Mouse (Mus musculus) neutrophil, adult 5-6 weeks (primary cell): ENCODE measurements around the gene 4933411K16Rik. TPM values are rescaled to one million over a fixed set of nuclear protein-coding genes. Genes with fewer than 3 reads are reported as not detected.

Experiments
- ATAC-seq: fragments of 151-379, 151-347 bp; 2 replicates; pipeline ENCODE4 v1.8.0; 2017; ENCODE audit warnings: mild to moderate bottlenecking, moderate TSS enrichment; ENCODE audit not compliant: insufficient number of reproducible peaks, poor library complexity, low FRiP score, severe bottlenecking; ENCODE audit errors: extremely low read depth
- total RNA-seq: library from RNA; stranded (forward); fragments of 200-1000 nt; gene quantifications from 2 replicates; pipeline ENCODE4 v1.2.3, GENCODE M21; 2017

Gene 4933411K16Rik
- not detected in 2 replicates for total RNA-seq

- ATAC-seq = no peak
These were observed at the start of gene 4933411K16Rik for GRCm38 (mm10) chr19:42051948-42052347. Gene 4933411K16Rik, plus strand, starts transcription at chr19:42052248.

DNA sequence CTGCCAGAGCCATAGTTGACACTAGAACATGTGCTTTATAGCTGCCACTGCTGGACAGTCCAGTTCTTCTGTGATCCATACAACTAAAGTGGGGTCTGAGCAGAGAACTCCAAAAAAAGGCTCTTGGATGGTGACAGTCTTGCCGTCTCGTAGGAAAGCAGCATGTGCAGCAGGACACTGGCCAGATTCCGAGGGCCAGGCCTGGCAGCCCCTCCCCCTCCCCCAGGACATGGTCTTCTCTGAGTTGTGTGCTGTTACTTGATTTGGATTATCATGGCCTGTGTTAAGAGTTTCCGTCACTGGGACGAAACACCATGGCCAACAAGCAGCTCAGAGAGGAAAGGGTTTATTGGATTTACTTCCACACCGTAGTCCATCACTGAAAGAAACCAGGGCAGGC lies 47.8 kb upstream of the 4933411K16Rik start:
- ATAC-seq = no peak

- ATAC-seq = peak; percentile 32
These were observed 46.4 kb upstream of the 4933411K16Rik start for GRCm38 (mm10) chr19:42005616-42006015.

DNA sequence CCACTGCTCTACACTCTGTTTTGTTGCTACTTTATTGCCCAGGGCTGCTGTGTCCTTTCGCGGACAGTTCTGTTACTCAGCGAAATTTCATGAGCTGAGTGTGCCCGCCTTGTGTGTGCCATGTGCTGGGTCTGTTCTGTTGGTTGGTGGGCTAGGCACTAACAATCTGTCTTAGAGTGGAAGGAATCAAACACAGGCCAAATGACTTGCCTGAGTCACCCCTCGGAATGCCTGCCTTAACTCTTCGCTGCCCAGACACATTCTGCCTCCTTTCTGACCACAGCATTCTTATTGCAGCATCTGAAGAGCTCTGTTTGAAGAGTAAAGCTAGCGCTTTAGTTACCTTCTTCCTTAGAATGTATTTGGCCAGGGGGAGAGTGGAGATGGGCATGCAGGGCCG lies 45.5 kb upstream of the 4933411K16Rik start:
- ATAC-seq = no peak

GRCm38 (mm10) chr19:42008586-42008985 lies 43.5 kb upstream of the 4933411K16Rik start:
- no peak for ATAC-seq

- no peak for ATAC-seq
These were observed 43.0 kb upstream of the 4933411K16Rik start for GRCm38 (mm10) chr19:42009067-42009466.

DNA sequence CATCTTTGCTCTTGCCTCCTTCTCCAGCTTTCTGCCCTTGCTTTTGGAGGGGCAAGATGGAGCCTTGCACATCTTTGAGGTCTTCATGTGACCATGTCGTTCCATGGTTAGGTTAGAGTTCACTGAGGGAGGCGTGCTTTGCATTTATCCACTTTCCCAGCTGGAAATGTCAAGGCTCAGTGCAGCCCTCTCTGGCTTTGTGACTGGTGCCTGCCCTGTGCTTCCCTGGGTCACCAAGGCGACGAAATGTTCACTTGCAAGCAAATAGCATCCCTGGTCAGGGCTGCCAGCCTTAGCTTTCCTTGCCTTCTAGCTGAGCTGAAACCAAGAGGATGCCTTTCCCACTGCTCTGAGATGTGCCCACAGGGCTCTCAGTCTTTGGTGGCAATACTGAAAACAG lies 41.6 kb upstream of the 4933411K16Rik start:
- ATAC-seq = no peak

GRCm38 (mm10) chr19:42011123-42011522 lies 40.9 kb upstream of the 4933411K16Rik start:
- ATAC-seq = no peak

DNA sequence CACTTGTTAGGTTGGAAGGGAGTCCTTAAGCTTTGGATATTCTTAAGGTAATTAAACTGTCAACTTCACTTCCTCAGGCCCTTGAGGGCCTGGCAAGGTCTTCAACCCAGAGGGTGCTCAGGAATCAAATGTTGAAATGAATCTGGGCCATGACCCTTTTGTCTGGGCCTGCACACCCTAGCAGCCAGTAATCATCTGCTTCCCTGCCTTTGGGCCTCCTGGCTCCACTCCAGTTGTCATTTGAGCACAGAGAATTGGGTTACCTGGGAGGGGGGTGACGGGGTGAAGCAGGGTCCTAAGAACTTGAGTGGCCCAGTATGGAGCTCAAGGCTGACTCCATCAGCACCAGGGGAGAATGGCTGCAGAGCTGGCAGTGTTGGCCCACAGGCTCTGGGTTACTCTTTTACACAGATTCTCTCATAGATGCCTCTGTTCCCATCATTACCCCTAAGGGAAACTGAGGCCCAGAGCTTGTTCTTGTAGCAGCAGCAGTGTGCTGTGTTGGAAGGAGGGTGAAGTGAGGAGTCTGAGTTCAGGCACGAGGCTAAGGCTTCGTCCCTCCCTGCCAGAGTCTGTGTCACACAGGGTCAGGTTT lies 37.7 kb upstream of the 4933411K16Rik start:
- no peak for ATAC-seq

DNA sequence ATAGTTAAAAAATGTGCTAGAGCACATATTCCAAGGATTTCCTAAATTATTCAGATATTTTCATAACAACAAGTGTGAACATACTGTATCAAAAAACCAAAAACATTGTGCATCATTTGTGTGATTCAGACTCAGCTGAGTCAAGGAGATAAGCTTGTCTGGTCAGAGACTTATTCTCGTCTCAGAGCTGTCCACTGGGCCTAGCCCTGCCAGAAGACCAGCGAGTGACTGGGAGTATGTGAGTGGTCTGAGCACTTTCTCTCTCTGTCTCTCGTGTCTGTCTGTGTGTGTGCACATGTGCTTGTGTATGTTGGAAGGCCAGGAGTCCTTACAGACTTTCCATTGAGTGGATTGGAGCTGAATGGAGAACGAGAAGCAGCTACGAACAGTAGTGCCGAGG lies 37.0 kb upstream of the 4933411K16Rik start:
- no peak for ATAC-seq

GRCm38 (mm10) chr19:42016251-42016650 lies 35.8 kb upstream of the 4933411K16Rik start:
- no peak for ATAC-seq

GRCm38 (mm10) chr19:42016840-42017239 lies 35.2 kb upstream of the 4933411K16Rik start:
- ATAC-seq = no peak

GRCm38 (mm10) chr19:42017399-42018247 lies 34.4 kb upstream of the 4933411K16Rik start:
- ATAC-seq = peak; percentile 53; the same call in 1 of the 2 replicates

DNA sequence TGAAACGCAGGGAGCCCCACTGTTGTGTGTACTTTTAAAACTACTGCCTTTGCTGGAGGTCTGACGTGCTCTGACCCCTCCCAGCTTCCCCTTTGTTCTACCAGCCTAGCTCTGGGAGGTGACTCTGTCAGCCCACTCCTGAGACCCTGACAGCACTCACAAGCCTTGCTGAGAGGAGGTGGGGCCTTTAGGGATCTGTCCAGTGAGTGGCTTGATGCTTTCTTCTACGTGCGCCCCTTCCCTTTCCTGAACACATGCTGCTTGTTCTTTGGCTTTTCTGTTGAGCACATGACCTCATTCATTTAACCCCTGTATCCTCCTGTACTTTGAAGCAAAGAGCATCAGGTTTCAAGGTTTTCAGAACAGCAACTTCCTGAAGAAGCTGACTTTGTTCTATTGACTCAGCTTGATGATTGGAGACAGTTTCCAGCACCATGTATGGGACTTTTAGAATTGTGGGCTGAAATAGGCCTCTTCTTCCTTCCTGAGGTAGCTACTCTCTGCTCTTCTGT lies 33.0 kb upstream of the 4933411K16Rik start:
- no peak for ATAC-seq

DNA sequence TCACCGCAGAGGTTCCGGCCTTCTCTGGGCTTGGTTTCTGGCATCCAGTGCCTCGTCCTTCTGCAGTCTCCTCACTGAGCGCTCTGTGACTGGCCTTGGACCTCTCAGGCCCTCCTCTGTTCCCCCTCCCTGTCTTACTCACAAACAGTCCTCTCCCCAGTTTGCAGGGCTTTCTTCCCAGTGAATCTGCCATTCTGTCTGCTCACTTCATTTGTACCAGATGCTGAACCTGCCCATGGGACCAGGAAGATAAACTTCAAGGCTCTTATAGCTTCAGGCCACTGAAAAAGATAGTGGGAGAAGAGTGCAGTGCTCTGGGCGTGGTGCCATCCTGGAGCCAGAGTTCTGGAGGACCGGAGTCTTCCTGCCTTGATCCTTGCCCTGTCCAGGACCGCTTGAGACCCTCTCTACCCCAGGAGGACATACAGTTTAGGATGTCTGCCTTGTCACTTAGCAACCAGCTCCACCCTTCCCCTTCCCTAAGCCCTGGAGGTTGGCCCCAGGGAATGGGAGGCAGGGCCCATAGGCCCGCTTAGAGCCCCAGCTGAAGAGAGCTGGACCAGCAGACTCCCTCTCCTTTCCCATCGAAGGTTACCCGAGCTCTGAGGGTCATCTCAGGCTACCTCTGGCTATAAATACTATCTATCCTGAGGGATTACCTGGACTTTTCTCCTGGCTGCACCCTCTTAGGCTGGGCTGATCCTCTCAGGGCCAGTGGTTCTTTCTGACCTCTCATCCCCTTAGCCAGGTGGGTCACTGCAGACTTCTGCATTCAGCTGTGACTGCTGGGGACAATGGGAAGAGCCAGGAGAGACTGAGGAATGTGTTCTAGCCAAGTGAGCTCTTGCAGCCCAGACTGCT lies 30.1 kb upstream of the 4933411K16Rik start:
- ATAC-seq = no peak

GRCm38 (mm10) chr19:42022542-42022848 lies 29.6 kb upstream of the 4933411K16Rik start:
- ATAC-seq = no peak

DNA sequence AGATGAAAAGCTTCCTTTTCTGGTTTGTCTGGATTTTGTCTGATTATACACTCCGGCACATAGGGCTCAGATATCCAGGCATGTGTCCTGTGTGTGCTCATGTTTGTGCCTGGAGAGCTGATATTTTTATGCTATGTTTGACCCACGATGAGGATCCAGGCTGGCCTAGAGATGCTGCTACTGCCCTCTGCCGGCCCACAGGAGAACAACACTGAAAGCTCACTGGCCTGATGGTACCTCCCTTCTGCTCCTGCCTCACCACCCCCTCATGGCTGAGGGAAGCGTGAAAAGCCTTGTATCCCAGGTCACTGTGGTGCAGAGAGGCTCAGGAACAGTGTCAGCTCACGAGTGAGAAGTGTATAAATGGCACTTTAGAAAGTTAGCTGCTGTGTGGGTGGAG lies 25.9 kb upstream of the 4933411K16Rik start:
- peak; percentile 87 for ATAC-seq

DNA sequence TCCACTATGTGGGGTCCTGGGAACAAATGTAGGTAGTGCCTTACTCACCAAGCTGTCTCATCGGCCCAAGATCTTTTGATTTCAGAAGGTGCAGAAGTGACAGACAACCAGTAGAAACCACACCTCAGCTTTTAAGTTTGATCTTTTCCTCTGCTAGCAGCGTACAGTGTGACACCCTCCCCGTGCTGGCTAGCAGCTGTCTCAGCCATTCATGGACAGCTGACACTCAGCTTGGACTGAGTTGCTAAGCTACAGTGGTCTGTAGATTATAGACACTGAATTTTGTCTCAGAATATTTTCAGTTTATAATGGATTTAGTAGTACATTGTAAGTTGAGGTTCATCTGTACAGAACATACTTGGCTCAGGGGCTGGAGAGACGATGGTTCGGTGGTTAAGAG lies 20.9 kb upstream of the 4933411K16Rik start:
- no peak for ATAC-seq

DNA sequence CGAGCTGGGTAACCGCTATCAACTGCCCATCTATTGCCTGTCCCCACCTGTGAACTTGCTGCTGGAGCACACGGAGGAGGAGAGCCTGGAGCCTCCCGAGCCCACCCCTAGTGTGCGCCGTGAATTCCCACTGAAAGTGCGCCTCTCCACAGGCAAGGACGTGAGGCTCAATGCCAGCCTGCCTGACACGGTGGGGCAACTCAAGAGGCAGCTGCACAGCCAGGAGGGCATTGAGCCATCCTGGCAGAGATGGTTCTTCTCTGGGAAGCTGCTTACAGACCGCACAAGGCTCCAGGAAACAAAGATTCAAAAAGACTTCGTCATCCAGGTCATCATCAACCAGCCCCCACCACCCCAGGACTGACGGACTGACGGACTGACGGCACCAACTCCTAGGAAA lies 18.4 kb upstream of the 4933411K16Rik start:
- ATAC-seq = no peak
